Mouse (Mus musculus) megakaryocyte-erythroid progenitor cell, adult 5-6 weeks (primary cell): ENCODE data around the gene Fut2. TPM values are rescaled to one million over a fixed set of nuclear protein-coding genes. Genes with fewer than 3 reads are reported as not detected.
A peak's percentile ranks its signal among the peaks of the same experiment; 100 is the strongest.

Source experiments
- ATAC-seq: replicated peaks from 2 replicates; pipeline ENCODE4 v1.8.0; 2016; ENCODE audit warnings: mild to moderate bottlenecking, inconsistent platforms; ENCODE audit not compliant: severe bottlenecking, poor library complexity, low FRiP score, low TSS enrichment
- total RNA-seq, 2 experiments: library from RNA; stranded (forward) in 1 of 2; stranded (reverse) in 1 of 2; fragments of 200-1000, 215-1000 nt in 1 of 2; fragments of >200 nt in 1 of 2; fragmentation: Nextera tagmentation in 1 of 2; gene quantifications; 2 replicates each; pipeline ENCODE4 v1.2.3; 2014 to 2017

Gene Fut2
- total RNA-seq (2014; fragmentation: Nextera tagmentation) (not detected in 2 replicates), total RNA-seq (2017) (not detected in 2 replicates)

DNA sequence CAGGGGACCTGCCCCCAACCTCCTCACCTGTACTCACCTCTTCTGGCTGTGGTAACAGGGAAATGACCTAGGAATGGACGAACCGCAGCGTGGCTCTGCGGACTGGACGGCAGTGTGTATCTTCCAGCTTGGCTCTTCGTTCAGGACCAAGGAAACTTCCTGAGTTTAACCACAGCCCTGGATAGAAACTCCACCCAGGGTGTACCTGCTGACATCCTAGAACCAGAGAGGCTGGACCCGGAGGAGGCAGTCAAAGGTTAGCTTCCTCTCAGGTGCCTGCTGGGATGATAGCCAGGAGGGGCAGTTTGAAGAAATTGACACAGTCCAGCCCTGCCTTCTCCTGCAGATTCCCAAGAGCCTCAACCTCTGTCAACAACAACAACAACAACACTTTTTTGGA, at the start of gene Fut2:
Fut2 (minus strand) TSS at position 234 of the 400 bp plus-strand sequence.
- no peak for ATAC-seq

DNA sequence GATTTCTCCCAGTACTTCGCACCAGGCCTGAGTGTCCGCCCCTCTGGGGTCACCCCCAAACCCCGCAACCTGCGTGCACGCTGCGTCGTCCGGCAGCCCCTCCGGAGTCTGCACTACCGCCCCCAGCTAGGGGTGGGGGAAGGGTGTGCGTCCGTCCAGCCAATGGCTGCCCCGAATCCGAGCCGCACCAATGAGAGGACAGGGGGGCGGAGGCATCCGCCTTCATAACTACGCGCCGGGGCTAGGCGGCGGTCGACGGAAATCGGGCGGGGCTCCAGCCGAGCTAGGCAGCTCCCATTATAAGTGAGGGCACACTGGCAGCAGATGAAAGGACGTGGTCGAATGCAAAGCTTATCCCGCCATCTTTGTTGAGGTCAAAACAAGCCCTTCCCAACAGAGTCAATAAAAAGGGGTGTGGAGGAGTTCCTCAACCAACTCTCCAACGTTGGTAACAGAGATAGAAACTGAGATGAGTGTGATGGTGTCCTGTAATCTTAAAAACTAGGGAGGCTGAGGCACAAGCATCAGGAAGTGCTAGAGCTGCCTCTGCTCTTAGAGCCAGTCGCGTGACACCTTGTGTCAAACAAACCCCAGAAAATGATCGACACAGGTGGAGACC, 49.0 kb upstream of the Fut2 start, which contains the start of gene Rpl18:
Rpl18 (plus strand) TSS at position 368 of the 619 bp plus-strand sequence.
- ATAC-seq = peak; percentile 81

GRCm38 (mm10) chr7:45714630-45715089, 48.5 kb upstream of the Fut2 start:
- peak; percentile 1 for ATAC-seq

DNA sequence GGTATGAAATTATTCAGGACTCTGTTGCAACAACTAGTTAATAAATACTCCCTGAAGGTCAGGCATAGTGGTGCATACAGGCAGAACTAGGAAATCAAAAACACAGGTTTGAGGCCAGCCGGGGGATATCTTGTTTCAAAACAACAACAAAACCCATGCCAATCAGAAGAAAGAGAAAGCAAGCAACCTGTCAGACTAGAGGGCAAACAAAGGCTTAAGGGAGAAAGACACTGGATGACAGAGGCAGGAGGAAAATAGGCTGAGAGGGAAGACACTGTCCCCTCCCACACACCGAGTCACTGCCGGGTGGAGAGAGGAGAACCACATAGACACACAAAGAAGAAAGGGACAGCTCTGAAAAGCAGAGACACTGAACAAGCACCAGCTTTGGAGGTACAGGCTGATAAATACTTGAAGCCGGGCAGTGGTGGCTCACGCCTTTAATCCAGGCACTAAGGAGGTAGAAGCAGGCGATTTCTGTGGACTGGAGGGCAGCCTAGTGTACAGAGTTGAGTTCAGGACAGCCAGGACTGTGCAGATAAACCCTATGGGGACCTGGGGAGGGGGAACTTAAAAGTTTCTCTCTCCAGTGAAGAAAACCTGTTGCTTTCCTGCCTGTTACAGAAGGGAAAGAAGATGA, 47.8 kb upstream of the Fut2 start:
- no peak for ATAC-seq

GRCm38 (mm10) chr7:45713396-45713795, 47.2 kb upstream of the Fut2 start:
- no peak for ATAC-seq

- ATAC-seq = no peak
These were observed 46.0 kb upstream of the Fut2 start for GRCm38 (mm10) chr7:45712022-45712757.

DNA sequence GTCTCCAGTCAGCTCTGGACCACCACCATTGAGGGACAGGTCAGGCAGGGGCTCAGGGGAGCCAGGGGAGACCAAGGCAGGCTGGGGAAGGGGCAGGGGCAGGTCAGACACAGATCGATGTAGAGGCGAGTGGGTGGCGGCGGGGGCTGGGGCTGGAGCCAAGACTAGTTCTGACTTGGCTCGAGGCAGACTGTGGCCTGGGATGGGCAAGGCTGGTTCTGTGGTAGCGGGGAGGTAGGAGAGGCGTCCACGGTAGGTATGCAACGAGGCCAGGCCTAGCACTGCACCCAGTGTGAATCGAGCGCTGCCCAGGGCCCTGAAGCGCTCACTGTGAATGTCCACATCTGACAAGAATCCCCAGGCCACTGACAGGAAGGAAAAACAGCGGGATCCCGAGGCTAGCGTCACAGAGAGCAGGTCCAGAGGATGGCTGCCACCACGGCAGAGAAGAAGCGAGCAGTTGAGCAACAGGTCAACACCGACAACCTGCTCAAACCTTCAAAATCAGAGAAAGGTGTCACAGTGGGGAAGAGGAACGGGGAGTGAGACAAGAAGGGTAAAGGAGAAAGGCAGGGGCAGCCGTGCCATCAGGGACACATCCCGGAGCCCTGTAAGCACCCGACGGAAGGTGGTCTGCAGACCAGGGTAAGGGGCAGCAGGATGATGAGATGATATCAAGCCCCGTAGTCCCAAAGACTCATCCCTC, 45.3 kb upstream of the Fut2 start:
- no peak for ATAC-seq

GRCm38 (mm10) chr7:45710477-45711191, 44.4 kb upstream of the Fut2 start:
- no peak for ATAC-seq

DNA sequence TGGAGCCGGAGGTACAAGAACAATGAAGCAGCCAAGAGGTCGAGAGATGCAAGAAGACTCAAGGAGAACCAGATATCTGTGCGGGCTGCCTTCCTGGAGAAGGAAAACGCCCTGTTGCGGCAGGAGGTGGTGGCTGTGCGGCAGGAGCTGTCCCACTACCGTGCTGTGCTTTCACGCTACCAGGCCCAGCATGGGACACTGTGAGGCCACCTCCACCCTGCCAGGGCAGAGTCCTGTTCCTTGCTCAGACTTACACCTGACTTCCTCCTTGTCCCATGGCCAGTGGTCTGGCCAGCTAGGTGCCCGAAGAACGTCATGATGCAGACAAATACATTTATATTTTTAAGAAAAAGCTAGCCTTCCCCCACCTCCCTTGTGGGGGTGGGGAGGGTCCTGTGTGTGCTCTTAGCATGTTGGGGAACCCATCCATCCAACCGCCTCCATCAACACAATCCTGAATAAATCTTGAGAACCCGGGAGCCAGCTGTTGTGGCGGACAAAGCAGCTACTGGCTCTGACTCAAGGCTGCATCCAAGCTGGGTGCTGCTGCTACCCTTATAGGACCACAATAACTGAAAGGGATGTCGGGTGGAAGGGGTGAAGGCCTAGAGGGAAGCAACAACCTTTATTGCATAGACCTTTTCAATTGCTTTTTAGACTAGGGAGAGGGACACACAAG, 43.6 kb upstream of the Fut2 start:
- no peak for ATAC-seq

DNA sequence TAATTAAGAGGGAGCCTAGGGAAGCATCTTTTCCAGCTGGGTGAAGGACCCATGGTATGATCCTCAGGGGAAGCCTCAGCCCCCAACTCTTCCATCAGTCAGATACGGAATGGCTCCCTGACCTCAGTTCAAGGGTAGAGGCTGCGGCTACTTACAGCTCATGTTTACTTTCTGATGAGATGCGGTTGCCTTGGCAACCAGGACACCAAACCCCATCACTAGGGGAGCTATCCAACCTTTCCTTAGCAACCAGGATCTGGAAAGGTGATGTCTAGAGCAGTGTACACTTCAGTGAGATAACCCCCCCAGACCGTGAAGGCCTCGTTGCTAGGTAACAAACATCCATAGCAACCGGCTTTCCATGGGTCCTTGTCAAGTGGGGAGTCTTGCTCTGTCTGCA, 42.8 kb upstream of the Fut2 start:
- ATAC-seq = no peak

- no peak for ATAC-seq
These were observed 42.1 kb upstream of the Fut2 start for GRCm38 (mm10) chr7:45708221-45708761.

- peak; percentile 32 for ATAC-seq
These were observed 41.3 kb upstream of the Fut2 start for GRCm38 (mm10) chr7:45707375-45707967.

- no peak for ATAC-seq
These were observed 40.6 kb upstream of the Fut2 start for GRCm38 (mm10) chr7:45706721-45707241.

DNA sequence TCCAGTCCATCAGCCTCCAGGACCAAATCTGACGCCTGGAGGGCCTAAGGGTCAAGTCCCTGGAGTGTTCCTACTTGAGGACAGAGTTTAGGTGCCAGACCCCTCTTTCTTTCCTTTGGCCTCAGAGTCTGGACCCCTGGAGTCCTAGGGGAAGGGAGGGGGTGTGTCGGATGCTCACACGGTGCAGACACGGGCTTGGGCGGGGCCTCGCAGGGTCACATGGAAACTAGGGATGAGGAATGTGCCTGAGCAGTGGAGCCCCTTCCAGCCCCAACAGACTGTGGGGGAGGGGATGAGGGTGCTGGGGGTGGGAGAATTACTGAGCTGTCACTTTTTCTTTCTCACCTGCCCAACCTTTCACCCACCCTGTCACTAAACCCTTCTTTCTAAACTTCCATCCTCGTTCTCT, 39.7 kb upstream of the Fut2 start:
- ATAC-seq = no peak

DNA sequence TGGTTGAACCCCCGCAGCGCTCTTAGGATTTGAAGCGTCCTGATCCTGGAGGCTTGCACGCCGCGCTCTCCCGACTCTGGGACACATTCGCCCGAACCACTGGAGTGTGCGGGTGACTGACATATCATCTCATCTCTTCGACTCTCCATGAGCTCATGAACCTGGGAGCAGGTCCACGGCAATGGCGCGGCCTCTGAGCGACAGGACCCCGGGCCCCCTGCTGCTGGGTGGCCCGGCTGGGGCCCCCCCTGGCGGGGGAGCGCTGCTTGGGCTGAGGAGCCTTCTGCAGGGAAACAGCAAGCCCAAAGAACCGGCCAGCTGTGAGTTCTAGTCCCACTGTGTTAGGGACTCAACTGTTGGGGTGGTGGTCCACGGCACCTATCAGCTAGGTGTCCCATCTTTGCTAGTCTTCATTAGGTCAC, 39.3 kb upstream of the Fut2 start:
- ATAC-seq = no peak

GRCm38 (mm10) chr7:45704730-45705442, 38.7 kb upstream of the Fut2 start, which contains the start of gene Dbp:
Dbp (plus strand) TSS chr7:45705088.
- ATAC-seq = peak; percentile 75

- peak; percentile 46 for ATAC-seq
These were observed 37.9 kb upstream of the Fut2 start for GRCm38 (mm10) chr7:45704046-45704559.
